Mouse (Mus musculus) kidney, adult 2 months (tissue): Measurements from ENCODE around the gene Nras.

ENCODE experiments used
- CTCF ChIP-seq: fragments of 200-500 bp; conservative IDR thresholded peaks from 2 replicates; pipeline ENCODE4 v1.5.1; 2011; ENCODE audit warnings: low read depth, mild to moderate bottlenecking, control low read depth, low read length, moderate library complexity, mixed read lengths; ENCODE audit not compliant: insufficient read depth, insufficient read length
- POLR2A ChIP-seq: fragments of 200-500 bp; IDR thresholded peaks from one replicate; pipeline ENCODE4 v1.6.1; 2011; ENCODE audit warnings: low read depth, low read length, control low read depth

DNA sequence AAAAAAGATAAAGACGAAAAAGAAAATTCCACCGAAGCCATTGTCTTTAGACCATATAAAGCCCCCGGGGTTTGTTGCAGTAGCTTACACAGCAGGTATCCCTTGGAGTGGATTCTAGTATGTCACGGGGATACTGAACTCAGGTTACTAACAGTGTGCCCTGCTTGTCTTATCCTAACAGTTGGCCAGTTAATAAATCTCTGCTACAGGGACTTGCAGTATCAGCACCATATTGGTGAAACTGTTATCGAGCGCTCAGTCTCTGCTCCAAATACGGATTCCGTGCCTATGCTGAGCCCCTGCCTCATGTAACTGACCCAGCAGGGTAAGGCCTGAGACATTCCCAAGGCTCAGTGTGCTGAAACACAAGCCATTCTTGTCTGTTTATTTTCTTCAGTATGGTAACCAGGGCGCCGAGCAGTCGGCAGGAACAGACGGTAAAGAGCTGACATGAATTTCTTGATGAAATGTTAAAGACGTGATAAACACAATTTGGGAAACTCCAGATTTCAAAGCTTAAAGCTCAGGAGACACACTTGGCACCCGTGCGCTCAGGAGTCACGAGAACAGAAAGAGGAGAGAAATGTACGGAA is 23.9 kb downstream of the Nras start:
- TF ChIP-seq CTCF (no peak), POLR2A (no peak)
